Mouse (Mus musculus): ENCODE measurements around the gene Mis18bp1. TPM values are rescaled to one million over a fixed set of nuclear protein-coding genes. Genes with fewer than 3 reads are reported as not detected.
"Not testable (repeated sequence)": the region's sequence is repeated elsewhere in the genome, so short reads cannot be mapped to it uniquely, and the experiment has no call there.

The Mis18bp1 gene
- polyA plus RNA-seq, 1 experiment from 2014 or later, result 50.5 TPM

- ATAC-seq (replicated peaks; ENCODE audit: low FRiP score), result peak; percentile 54
- peak overlapping the region; percentile 77 for H3K9ac ChIP-seq (ENCODE audit: low read depth, low read length)
- H3K4me2 ChIP-seq, result peak overlapping the region; percentile 55
- 18% methylated on average over 8 of the region's 8 CpGs for WGBS
- not testable (repeated sequence) for H3K9me3 ChIP-seq (ENCODE audit: control insufficient read depth, low read length); H3K36me3 ChIP-seq (ENCODE audit: control insufficient read depth, insufficient read depth, low read length); DNase-seq (ENCODE audit: low spot score); H3K27me3 ChIP-seq (replicated peaks; ENCODE audit: control insufficient read depth, insufficient read depth, low read length)
- peak overlapping the region; percentile 74 for H3K4me3 ChIP-seq (ENCODE audit: low read depth, low read length)
- H3K4me1 ChIP-seq (replicated peaks; ENCODE audit: control insufficient read depth, insufficient read depth, low read length), result peaks cover 12% of the 10 kb centered on the region
- peak overlapping the region; percentile 94 for H3K27ac ChIP-seq (ENCODE audit: low read depth, low read length)
These were observed 555 bp upstream of the Mis18bp1 start for GRCm38 (mm10) chr12:65172959-65173358.

GRCm38 (mm10) chr12:65136121-65136520 lies 36.3 kb downstream of the Mis18bp1 start:
- WGBS, result 91% methylated on average over 4 of the region's 4 CpGs
- H3K36me3 ChIP-seq (ENCODE audit: control insufficient read depth, insufficient read depth, low read length); H3K4me1 ChIP-seq (replicated peaks; ENCODE audit: control insufficient read depth, insufficient read depth, low read length); H3K27ac ChIP-seq (ENCODE audit: low read depth, low read length); H3K4me3 ChIP-seq (ENCODE audit: low read depth, low read length); H3K9me3 ChIP-seq (ENCODE audit: control insufficient read depth, low read length); ATAC-seq (replicated peaks; ENCODE audit: low FRiP score); H3K27me3 ChIP-seq (replicated peaks; ENCODE audit: control insufficient read depth, insufficient read depth, low read length); DNase-seq (ENCODE audit: low spot score); H3K4me2 ChIP-seq; H3K9ac ChIP-seq (ENCODE audit: low read depth, low read length): not testable (repeated sequence)

GRCm38 (mm10) chr12:65119451-65119850 lies 53.0 kb downstream of the Mis18bp1 start:
- 97% methylated on average over 5 of the region's 5 CpGs for WGBS
- Histone ChIP-seq H3K4me2 (no peak overlapping the region), H3K27me3 (replicated peaks; ENCODE audit: control insufficient read depth, insufficient read depth, low read length) (no peaks in the 10 kb centered on the region), H3K4me1 (replicated peaks; ENCODE audit: control insufficient read depth, insufficient read depth, low read length) (no peaks in the 10 kb centered on the region), H3K9me3 (ENCODE audit: control insufficient read depth, low read length) (no peaks in the 10 kb centered on the region), H3K4me3 (ENCODE audit: low read depth, low read length) (no peak overlapping the region), H3K36me3 (ENCODE audit: control insufficient read depth, insufficient read depth, low read length) (peaks cover 18% of the 10 kb centered on the region; the same call in 1 of the 2 replicates), H3K27ac (ENCODE audit: low read depth, low read length) (no peak overlapping the region), H3K9ac (ENCODE audit: low read depth, low read length) (no peak overlapping the region)
- ATAC-seq (replicated peaks; ENCODE audit: low FRiP score) (no peak), DNase-seq (ENCODE audit: low spot score) (no peak)

- H3K4me1 ChIP-seq (replicated peaks; ENCODE audit: control insufficient read depth, insufficient read depth, low read length), result no peaks in the 10 kb centered on the region
- no peak overlapping the region for H3K4me2 ChIP-seq
- H3K9ac ChIP-seq (ENCODE audit: low read depth, low read length), result no peak overlapping the region
- peaks cover 19% of the 10 kb centered on the region; the same call in 1 of the 2 replicates for H3K36me3 ChIP-seq (ENCODE audit: control insufficient read depth, insufficient read depth, low read length)
- WGBS, result 90% methylated on average over 7 of the region's 7 CpGs
- H3K27me3 ChIP-seq (replicated peaks; ENCODE audit: control insufficient read depth, insufficient read depth, low read length), result no peaks in the 10 kb centered on the region
- DNase-seq (ENCODE audit: low spot score), result no peak
- H3K27ac ChIP-seq (ENCODE audit: low read depth, low read length), result no peak overlapping the region
- no peaks in the 10 kb centered on the region for H3K9me3 ChIP-seq (ENCODE audit: control insufficient read depth, low read length)
- ATAC-seq (replicated peaks; ENCODE audit: low FRiP score), result no peak
- no peak overlapping the region for H3K4me3 ChIP-seq (ENCODE audit: low read depth, low read length)
These were observed 53.4 kb downstream of the Mis18bp1 start for GRCm38 (mm10) chr12:65118968-65119367.

GRCm38 (mm10) chr12:65114978-65115377 lies 57.4 kb downstream of the Mis18bp1 start:
- not testable (repeated sequence) for DNase-seq (ENCODE audit: low spot score); H3K27ac ChIP-seq (ENCODE audit: low read depth, low read length); ATAC-seq (replicated peaks; ENCODE audit: low FRiP score); H3K4me1 ChIP-seq (replicated peaks; ENCODE audit: control insufficient read depth, insufficient read depth, low read length); H3K9me3 ChIP-seq (ENCODE audit: control insufficient read depth, low read length); H3K9ac ChIP-seq (ENCODE audit: low read depth, low read length); H3K27me3 ChIP-seq (replicated peaks; ENCODE audit: control insufficient read depth, insufficient read depth, low read length); H3K4me3 ChIP-seq (ENCODE audit: low read depth, low read length); H3K4me2 ChIP-seq
- WGBS, result 95% methylated on average over 3 of the region's 3 CpGs
- peaks cover 28% of the 10 kb centered on the region for H3K36me3 ChIP-seq (ENCODE audit: control insufficient read depth, insufficient read depth, low read length)

- Histone ChIP-seq H3K4me3 (ENCODE audit: low read depth, low read length) (no peak overlapping the region), H3K27me3 (replicated peaks; ENCODE audit: control insufficient read depth, insufficient read depth, low read length) (no peaks in the 10 kb centered on the region), H3K9me3 (ENCODE audit: control insufficient read depth, low read length) (no peaks in the 10 kb centered on the region), H3K27ac (ENCODE audit: low read depth, low read length) (no peak overlapping the region), H3K4me2 (no peak overlapping the region), H3K9ac (ENCODE audit: low read depth, low read length) (no peak overlapping the region), H3K4me1 (replicated peaks; ENCODE audit: control insufficient read depth, insufficient read depth, low read length) (no peaks in the 10 kb centered on the region), H3K36me3 (ENCODE audit: control insufficient read depth, insufficient read depth, low read length) (peaks cover 34% of the 10 kb centered on the region)
- DNase-seq (ENCODE audit: low spot score) (no peak), ATAC-seq (replicated peaks; ENCODE audit: low FRiP score) (no peak)
- 87% methylated on average over 4 of the region's 4 CpGs for WGBS
These were observed 58.5 kb downstream of the Mis18bp1 start for GRCm38 (mm10) chr12:65113925-65114324.

GRCm38 (mm10) chr12:65112811-65113210 lies 59.6 kb downstream of the Mis18bp1 start:
- WGBS, result 90% methylated on average over 1 of the region's 1 CpGs
- no peak overlapping the region for H3K27ac ChIP-seq (ENCODE audit: low read depth, low read length)
- DNase-seq (ENCODE audit: low spot score), result no peak
- H3K9ac ChIP-seq (ENCODE audit: low read depth, low read length), result no peak overlapping the region
- peaks cover 29% of the 10 kb centered on the region for H3K36me3 ChIP-seq (ENCODE audit: control insufficient read depth, insufficient read depth, low read length)
- ATAC-seq (replicated peaks; ENCODE audit: low FRiP score), result no peak
- H3K4me2 ChIP-seq, result no peak overlapping the region
- no peaks in the 10 kb centered on the region for H3K27me3 ChIP-seq (replicated peaks; ENCODE audit: control insufficient read depth, insufficient read depth, low read length)
- no peaks in the 10 kb centered on the region for H3K9me3 ChIP-seq (ENCODE audit: control insufficient read depth, low read length)
- H3K4me1 ChIP-seq (replicated peaks; ENCODE audit: control insufficient read depth, insufficient read depth, low read length), result no peaks in the 10 kb centered on the region
- H3K4me3 ChIP-seq (ENCODE audit: low read depth, low read length), result no peak overlapping the region

GRCm38 (mm10) chr12:65111503-65111902 lies 60.9 kb downstream of the Mis18bp1 start:
- no peaks in the 10 kb centered on the region for H3K9me3 ChIP-seq (ENCODE audit: control insufficient read depth, low read length)
- no peak overlapping the region for H3K27ac ChIP-seq (ENCODE audit: low read depth, low read length)
- no peak for ATAC-seq (replicated peaks; ENCODE audit: low FRiP score)
- H3K4me3 ChIP-seq (ENCODE audit: low read depth, low read length), result no peak overlapping the region
- no peak overlapping the region for H3K4me2 ChIP-seq
- H3K36me3 ChIP-seq (ENCODE audit: control insufficient read depth, insufficient read depth, low read length), result peaks cover 24% of the 10 kb centered on the region
- H3K27me3 ChIP-seq (replicated peaks; ENCODE audit: control insufficient read depth, insufficient read depth, low read length), result no peaks in the 10 kb centered on the region
- H3K4me1 ChIP-seq (replicated peaks; ENCODE audit: control insufficient read depth, insufficient read depth, low read length), result no peaks in the 10 kb centered on the region
- no peak overlapping the region for H3K9ac ChIP-seq (ENCODE audit: low read depth, low read length)
- no peak for DNase-seq (ENCODE audit: low spot score)
- 73% methylated on average over 3 of the region's 3 CpGs for WGBS

- H3K9me3 ChIP-seq (ENCODE audit: control insufficient read depth, low read length), result no peaks in the 10 kb centered on the region
- H3K36me3 ChIP-seq (ENCODE audit: control insufficient read depth, insufficient read depth, low read length), result peaks cover 22% of the 10 kb centered on the region
- ATAC-seq (replicated peaks; ENCODE audit: low FRiP score), result no peak
These were observed 63.7 kb downstream of the Mis18bp1 start for GRCm38 (mm10) chr12:65108746-65109145.

More at GRCm38 (mm10) chr12:65108746-65109145, 63.7 kb downstream of the Mis18bp1 start:
- Histone ChIP-seq H3K4me3 (ENCODE audit: low read depth, low read length) (no peak overlapping the region), H3K4me1 (replicated peaks; ENCODE audit: control insufficient read depth, insufficient read depth, low read length) (no peaks in the 10 kb centered on the region), H3K9ac (ENCODE audit: low read depth, low read length) (no peak overlapping the region), H3K4me2 (no peak overlapping the region), H3K27me3 (replicated peaks; ENCODE audit: control insufficient read depth, insufficient read depth, low read length) (no peaks in the 10 kb centered on the region), H3K27ac (ENCODE audit: low read depth, low read length) (no peak overlapping the region)
- no peak for DNase-seq (ENCODE audit: low spot score)
- 84% methylated on average over 1 of the region's 1 CpGs for WGBS
